Mouse (Mus musculus): ENCODE data around the gene Retreg3. TPM values are rescaled to one million over a fixed set of nuclear protein-coding genes. Genes with fewer than 3 reads are reported as not detected.
A peak's percentile ranks its signal among the peaks of the same experiment; 100 is the strongest.

The Retreg3 gene
- polyA plus RNA-seq, 1 experiment, result 130 TPM

DNA sequence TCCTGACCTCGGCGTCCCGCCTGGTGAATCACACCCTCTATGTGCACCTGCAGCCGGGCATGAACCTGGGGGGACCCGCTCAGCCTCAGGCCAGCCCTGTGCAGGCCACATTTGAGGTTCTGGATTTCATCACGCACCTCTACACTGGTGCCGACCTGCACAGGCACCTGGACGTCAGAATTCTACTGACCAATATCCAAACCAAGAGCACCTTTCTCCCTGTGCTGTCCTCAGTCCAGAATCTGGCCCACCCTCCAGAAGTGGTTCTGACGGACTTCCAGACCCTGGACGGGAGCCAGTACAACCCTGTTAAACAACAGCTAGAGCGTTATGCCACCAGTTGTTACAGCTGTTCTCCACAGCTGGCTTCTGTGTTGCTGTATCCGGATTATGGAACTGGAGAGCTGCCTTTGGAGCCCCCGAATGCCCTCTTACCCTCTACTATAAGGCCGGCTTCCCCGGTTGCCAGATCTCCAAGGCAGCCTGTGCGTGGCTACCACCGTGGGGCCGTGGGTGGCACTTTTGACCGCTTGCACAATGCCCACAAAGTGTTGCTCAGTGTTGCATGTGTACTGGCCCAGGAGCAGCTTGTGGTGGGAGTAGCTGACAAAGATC lies 36.5 kb downstream of the Retreg3 start:
- peak overlapping the region; percentile 89 for H3K4me3 ChIP-seq (ENCODE audit: control insufficient read depth, insufficient read depth, low read length)
- H3K27me3 ChIP-seq (ENCODE audit: control insufficient read depth, insufficient read depth, low read length), result peaks cover 5% of the 10 kb centered on the region; the same call in 1 of the 2 replicates
- H3K27ac ChIP-seq (ENCODE audit: control insufficient read depth, insufficient read depth, low read length), result no peak overlapping the region; the same call in 1 of the 2 replicates
- peaks cover 39% of the 10 kb centered on the region for H3K4me1 ChIP-seq (replicated peaks; ENCODE audit: control insufficient read depth, insufficient read depth, low read length)
- no peaks in the 10 kb centered on the region for H3K36me3 ChIP-seq (ENCODE audit: control insufficient read depth, insufficient read depth, low read length)
- 44% methylated on average over 19 of the region's 19 CpGs for WGBS
- DNase-seq, result no peak
- TF ChIP-seq POLR2A (IDR thresholded peaks at IDR 0.05; ENCODE audit: control insufficient read depth, extremely low read depth, insufficient read depth, low read length, poor library complexity), result no peak
- no peak for TF ChIP-seq CTCF (IDR thresholded peaks at IDR 0.05; ENCODE audit: borderline replicate concordance, control insufficient read depth, extremely low read depth, insufficient read depth, low read length, poor library complexity)

DNA sequence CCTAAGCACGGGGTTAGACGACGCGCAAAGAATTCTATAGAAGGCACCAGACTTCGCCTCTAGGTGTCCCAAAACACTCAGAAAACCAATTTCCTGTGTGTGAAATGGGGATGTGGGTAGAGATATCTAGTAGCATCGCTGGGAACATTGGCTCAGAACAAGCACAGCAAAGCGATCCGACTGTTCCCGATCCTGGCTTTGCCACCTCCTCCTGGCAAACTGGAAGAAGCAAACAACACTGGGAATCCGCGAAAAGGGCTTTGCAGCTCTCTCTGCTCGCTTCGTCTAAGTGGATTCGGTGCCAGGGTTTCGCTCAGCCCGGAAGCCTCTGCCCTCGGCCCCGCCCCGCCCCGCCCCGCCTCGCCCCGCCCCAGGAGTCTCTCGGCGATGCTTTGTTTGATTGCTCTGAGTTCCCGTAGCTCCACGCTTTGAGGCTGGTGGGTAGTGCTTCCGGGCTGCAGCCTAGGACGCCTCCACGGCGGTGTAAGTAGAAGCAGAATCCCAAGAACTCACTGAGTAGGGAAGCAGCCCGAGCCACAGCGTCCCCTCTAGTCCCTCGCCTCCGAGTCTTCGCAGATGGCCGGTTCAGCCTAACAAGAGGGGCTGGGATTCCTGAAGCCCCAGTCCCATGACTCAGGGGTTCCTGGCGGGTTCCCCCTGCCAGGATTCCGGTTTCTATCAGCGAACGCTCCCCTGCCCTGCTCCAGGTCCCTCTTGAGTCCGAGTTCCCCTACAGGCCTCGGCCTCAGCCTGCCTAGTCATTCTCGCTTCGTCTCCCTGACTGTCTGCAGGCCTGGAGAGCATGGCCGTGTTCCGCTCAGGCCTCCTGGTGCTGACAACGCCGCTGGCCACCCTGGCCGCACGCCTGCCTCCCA lies 37.2 kb downstream of the Retreg3 start, which contains the start of gene Coasy:
Gene Coasy (plus strand): TSS at position 358 of the 875 bp plus-strand sequence.
- TF ChIP-seq POLR2A (IDR thresholded peaks at IDR 0.05; ENCODE audit: control insufficient read depth, extremely low read depth, insufficient read depth, low read length, poor library complexity), result peak; percentile 55
- TF ChIP-seq CTCF (IDR thresholded peaks at IDR 0.05; ENCODE audit: borderline replicate concordance, control insufficient read depth, extremely low read depth, insufficient read depth, low read length, poor library complexity), result no peak
- under 1% methylated on average over 51 of the region's 51 CpGs for WGBS
- Histone ChIP-seq H3K4me1 (replicated peaks; ENCODE audit: control insufficient read depth, insufficient read depth, low read length) (peaks cover 31% of the 10 kb centered on the region), H3K36me3 (ENCODE audit: control insufficient read depth, insufficient read depth, low read length) (no peaks in the 10 kb centered on the region), H3K4me3 (ENCODE audit: control insufficient read depth, insufficient read depth, low read length) (peak within 1 kb of the TSS; percentile 89), H3K27ac (ENCODE audit: control insufficient read depth, insufficient read depth, low read length) (peak within 1 kb of the TSS; percentile 67), H3K27me3 (ENCODE audit: control insufficient read depth, insufficient read depth, low read length) (peaks cover 5% of the 10 kb centered on the region; the same call in 1 of the 2 replicates)
- DNase-seq, result peak; percentile 82

DNA sequence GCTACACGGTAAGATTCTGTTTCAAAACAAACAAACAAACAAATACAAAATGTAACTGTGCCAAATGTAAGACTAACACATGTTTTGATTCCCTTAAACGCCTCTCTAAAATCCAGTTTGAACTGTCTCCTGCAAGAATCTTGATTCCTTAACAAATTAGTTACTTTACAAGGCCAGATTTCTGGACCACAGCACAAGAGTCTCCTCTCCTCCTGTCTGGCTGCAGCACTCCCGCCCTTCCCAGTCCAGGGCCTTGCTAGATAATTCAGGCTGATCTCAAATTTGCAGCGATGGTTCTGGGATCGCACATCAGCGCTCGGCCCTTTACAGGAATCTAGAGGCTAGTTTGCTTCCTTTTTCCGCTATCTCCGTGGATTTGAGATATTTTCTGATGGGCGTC lies 38.0 kb downstream of the Retreg3 start:
- TF ChIP-seq POLR2A (IDR thresholded peaks at IDR 0.05; ENCODE audit: control insufficient read depth, extremely low read depth, insufficient read depth, low read length, poor library complexity) (no peak), CTCF (IDR thresholded peaks at IDR 0.05; ENCODE audit: borderline replicate concordance, control insufficient read depth, extremely low read depth, insufficient read depth, low read length, poor library complexity) (no peak)
- peaks cover 30% of the 10 kb centered on the region for H3K4me1 ChIP-seq (replicated peaks; ENCODE audit: control insufficient read depth, insufficient read depth, low read length)
- H3K4me3 ChIP-seq (ENCODE audit: control insufficient read depth, insufficient read depth, low read length), result peak overlapping the region; percentile 84
- peak overlapping the region; percentile 67; the same call in 1 of the 2 replicates for H3K27ac ChIP-seq (ENCODE audit: control insufficient read depth, insufficient read depth, low read length)
- WGBS, result 21% methylated on average over 10 of the region's 10 CpGs
- no peaks in the 10 kb centered on the region for H3K36me3 ChIP-seq (ENCODE audit: control insufficient read depth, insufficient read depth, low read length)
- H3K27me3 ChIP-seq (ENCODE audit: control insufficient read depth, insufficient read depth, low read length), result peaks cover 5% of the 10 kb centered on the region; the same call in 1 of the 2 replicates
- no peak for DNase-seq

DNA sequence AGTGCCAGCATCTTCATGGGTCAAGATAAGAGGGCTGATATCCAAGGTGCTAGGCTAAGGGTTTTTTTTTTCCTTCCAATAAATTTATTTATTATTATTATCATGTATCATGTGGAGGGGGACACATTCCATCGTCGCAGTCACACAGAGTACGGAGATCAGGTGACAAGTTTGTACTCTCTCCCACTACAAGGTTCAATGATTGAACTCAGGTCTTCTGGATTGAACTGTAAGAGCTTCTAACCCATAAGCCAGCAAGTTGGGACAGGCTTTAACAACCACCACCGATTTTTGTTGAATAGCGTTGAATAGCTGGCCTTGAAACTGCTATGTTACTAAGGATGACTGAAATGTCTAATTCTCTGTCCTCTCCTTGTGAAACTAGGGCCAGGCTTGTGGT lies 39.3 kb downstream of the Retreg3 start:
- Histone ChIP-seq H3K36me3 (ENCODE audit: control insufficient read depth, insufficient read depth, low read length) (no peaks in the 10 kb centered on the region), H3K27me3 (ENCODE audit: control insufficient read depth, insufficient read depth, low read length) (peaks cover 5% of the 10 kb centered on the region; the same call in 1 of the 2 replicates), H3K27ac (ENCODE audit: control insufficient read depth, insufficient read depth, low read length) (no peak overlapping the region), H3K4me3 (ENCODE audit: control insufficient read depth, insufficient read depth, low read length) (no peak overlapping the region), H3K4me1 (replicated peaks; ENCODE audit: control insufficient read depth, insufficient read depth, low read length) (peaks cover 20% of the 10 kb centered on the region)
- no peak for DNase-seq
- TF ChIP-seq CTCF (IDR thresholded peaks at IDR 0.05; ENCODE audit: borderline replicate concordance, control insufficient read depth, extremely low read depth, insufficient read depth, low read length, poor library complexity) (no peak), POLR2A (IDR thresholded peaks at IDR 0.05; ENCODE audit: control insufficient read depth, extremely low read depth, insufficient read depth, low read length, poor library complexity) (no peak)
- WGBS, result 84% methylated on average over 5 of the region's 5 CpGs

DNA sequence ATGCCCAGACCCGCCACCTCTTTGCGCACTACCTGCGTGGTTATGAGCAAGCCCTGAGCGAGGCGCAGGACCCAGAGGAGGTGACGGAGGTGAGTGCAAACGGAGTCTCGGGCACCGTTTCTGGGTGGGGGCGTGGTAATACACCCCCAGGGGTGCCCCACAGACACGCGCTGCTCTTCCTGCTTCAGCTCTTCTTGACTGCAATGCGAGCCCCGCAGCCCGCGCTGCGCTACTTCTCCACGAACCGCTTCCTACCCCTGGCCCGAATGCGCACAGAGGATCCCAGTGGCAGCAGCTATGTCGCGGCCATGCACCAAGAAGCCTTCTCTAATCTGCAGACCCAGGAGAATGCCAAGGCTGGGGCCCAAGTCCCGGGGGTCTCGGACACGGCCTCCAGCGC lies 39.9 kb downstream of the Retreg3 start:
- peak; percentile 43 for DNase-seq

DNA sequence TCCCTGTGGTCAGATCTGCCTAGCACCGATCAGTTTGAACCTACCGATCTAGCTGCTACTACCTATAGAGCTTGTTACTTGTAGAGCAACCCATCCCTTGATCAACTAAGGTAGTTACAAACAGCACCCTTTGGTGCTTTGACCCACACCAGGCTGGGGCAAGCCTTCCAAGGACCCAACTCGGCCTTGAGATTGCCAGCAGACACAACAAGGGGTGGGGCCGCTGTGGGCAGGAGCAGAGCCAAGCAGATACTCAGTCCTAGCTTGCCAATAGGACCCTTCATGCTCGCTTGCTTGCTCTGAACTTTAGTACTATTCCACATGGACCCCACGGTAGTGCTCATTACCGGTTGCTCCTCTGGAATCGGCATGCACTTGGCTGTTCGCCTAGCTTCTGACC lies 41.6 kb downstream of the Retreg3 start, which contains the start of gene Hsd17b1:
Gene Hsd17b1 (plus strand): TSS at position 291 of the 400 bp plus-strand sequence.
- Histone ChIP-seq H3K4me1 (replicated peaks; ENCODE audit: control insufficient read depth, insufficient read depth, low read length) (peaks cover 16% of the 10 kb centered on the region), H3K36me3 (ENCODE audit: control insufficient read depth, insufficient read depth, low read length) (no peaks in the 10 kb centered on the region), H3K27ac (ENCODE audit: control insufficient read depth, insufficient read depth, low read length) (no peak within 1 kb of the TSS), H3K27me3 (ENCODE audit: control insufficient read depth, insufficient read depth, low read length) (peaks cover 5% of the 10 kb centered on the region; the same call in 1 of the 2 replicates), H3K4me3 (ENCODE audit: control insufficient read depth, insufficient read depth, low read length) (no peak within 1 kb of the TSS)
- DNase-seq, result no peak
- TF ChIP-seq POLR2A (IDR thresholded peaks at IDR 0.05; ENCODE audit: control insufficient read depth, extremely low read depth, insufficient read depth, low read length, poor library complexity), result no peak
- TF ChIP-seq CTCF (IDR thresholded peaks at IDR 0.05; ENCODE audit: borderline replicate concordance, control insufficient read depth, extremely low read depth, insufficient read depth, low read length, poor library complexity), result no peak
- 93% methylated on average over 9 of the region's 9 CpGs for WGBS

More for the DNA sequence above, 39.9 kb downstream of the Retreg3 start:
- TF ChIP-seq POLR2A (IDR thresholded peaks at IDR 0.05; ENCODE audit: control insufficient read depth, extremely low read depth, insufficient read depth, low read length, poor library complexity) (no peak), CTCF (IDR thresholded peaks at IDR 0.05; ENCODE audit: borderline replicate concordance, control insufficient read depth, extremely low read depth, insufficient read depth, low read length, poor library complexity) (no peak)
- H3K36me3 ChIP-seq (ENCODE audit: control insufficient read depth, insufficient read depth, low read length), result no peaks in the 10 kb centered on the region
- peaks cover 5% of the 10 kb centered on the region; the same call in 1 of the 2 replicates for H3K27me3 ChIP-seq (ENCODE audit: control insufficient read depth, insufficient read depth, low read length)
- WGBS, result 8% methylated on average over 27 of the region's 27 CpGs
- H3K4me1 ChIP-seq (replicated peaks; ENCODE audit: control insufficient read depth, insufficient read depth, low read length), result peaks cover 20% of the 10 kb centered on the region
- no peak overlapping the region for H3K4me3 ChIP-seq (ENCODE audit: control insufficient read depth, insufficient read depth, low read length)
- H3K27ac ChIP-seq (ENCODE audit: control insufficient read depth, insufficient read depth, low read length), result no peak overlapping the region
